Mouse (Mus musculus): Measurements from ENCODE around the gene Pcif1.

GRCm38 (mm10) chr2:164850061-164850460 lies 29.0 kb upstream of the Pcif1 start:
- no peak for TF ChIP-seq CTCF (IDR thresholded peaks at IDR 0.05; ENCODE audit: borderline replicate concordance, control insufficient read depth, extremely low read depth, insufficient read depth, low read length, poor library complexity)
- TF ChIP-seq POLR2A (IDR thresholded peaks at IDR 0.05; ENCODE audit: control insufficient read depth, extremely low read depth, insufficient read depth, low read length, poor library complexity) = no peak
